Mouse (Mus musculus): ENCODE data around the gene Fgfr2.

Gene Fgfr2

GRCm38 (mm10) chr7:132338350-132338749, 784.8 kb downstream of the Fgfr2 start:
- Histone ChIP-seq H3K4me1 (replicated peaks; ENCODE audit: low read depth, low read length) (peaks cover 15% of the 10 kb centered on the region), H3K27me3 (ENCODE audit: insufficient read depth, low read length) (peaks cover 3% of the 10 kb centered on the region), H3K4me3 (replicated peaks; ENCODE audit: low read length) (no peak overlapping the region), H3K9me3 (ENCODE audit: low read length) (0 out of 2 replicates have a peak, but pooled peaks cover 6% of the 10 kb centered on the region), H3K36me3 (ENCODE audit: insufficient read depth, low read length) (no peaks in the 10 kb centered on the region)
- no peak for TF ChIP-seq CTCF (conservative IDR thresholded peaks at IDR 0.05; ENCODE audit: low read length)

GRCm38 (mm10) chr7:132337268-132337917, 785.8 kb downstream of the Fgfr2 start:
- H3K27me3 ChIP-seq (ENCODE audit: insufficient read depth, low read length) = peaks cover 9% of the 10 kb centered on the region
- H3K4me1 ChIP-seq (replicated peaks; ENCODE audit: low read depth, low read length) = peaks cover 7% of the 10 kb centered on the region; the same call in 1 of the 2 replicates
- no peak for TF ChIP-seq CTCF (conservative IDR thresholded peaks at IDR 0.05; ENCODE audit: low read length)
- no peak for TF ChIP-seq NANOG (IDR thresholded peaks at IDR 0.05; ENCODE audit: borderline replicate concordance, low read length)
- no peak for TF ChIP-seq POU5F1 (IDR thresholded peaks at IDR 0.05; ENCODE audit: borderline replicate concordance, low read length)
- H3K36me3 ChIP-seq (ENCODE audit: insufficient read depth, low read length) = no peaks in the 10 kb centered on the region
- H3K4me3 ChIP-seq (replicated peaks; ENCODE audit: low read length) = no peak overlapping the region
- H3K9me3 ChIP-seq (ENCODE audit: low read length) = 0 out of 2 replicates have a peak, but pooled peaks cover 6% of the 10 kb centered on the region

GRCm38 (mm10) chr7:132336781-132337180, 786.4 kb downstream of the Fgfr2 start:
- 0 out of 2 replicates have a peak, but pooled peaks cover 6% of the 10 kb centered on the region for H3K9me3 ChIP-seq (ENCODE audit: low read length)
- H3K36me3 ChIP-seq (ENCODE audit: insufficient read depth, low read length) = no peaks in the 10 kb centered on the region
- 0 out of 2 replicates have a peak, but pooled peaks cover 4% of the 10 kb centered on the region for H3K4me1 ChIP-seq (replicated peaks; ENCODE audit: low read depth, low read length)
- TF ChIP-seq POU5F1 (IDR thresholded peaks at IDR 0.05; ENCODE audit: borderline replicate concordance, low read length) = no peak
- TF ChIP-seq CTCF (conservative IDR thresholded peaks at IDR 0.05; ENCODE audit: low read length) = no peak
- TF ChIP-seq NANOG (IDR thresholded peaks at IDR 0.05; ENCODE audit: borderline replicate concordance, low read length) = no peak
- H3K27me3 ChIP-seq (ENCODE audit: insufficient read depth, low read length) = peaks cover 10% of the 10 kb centered on the region
- no peak overlapping the region for H3K4me3 ChIP-seq (replicated peaks; ENCODE audit: low read length)

GRCm38 (mm10) chr7:132335367-132335766, 787.8 kb downstream of the Fgfr2 start:
- Histone ChIP-seq H3K9me3 (ENCODE audit: low read length) (0 out of 2 replicates have a peak, but pooled peaks cover 6% of the 10 kb centered on the region), H3K4me1 (replicated peaks; ENCODE audit: low read depth, low read length) (0 out of 2 replicates have a peak, but pooled peaks cover 4% of the 10 kb centered on the region), H3K27me3 (ENCODE audit: insufficient read depth, low read length) (peaks cover 17% of the 10 kb centered on the region), H3K4me3 (replicated peaks; ENCODE audit: low read length) (no peak overlapping the region), H3K36me3 (ENCODE audit: insufficient read depth, low read length) (no peaks in the 10 kb centered on the region)
- TF ChIP-seq CTCF (conservative IDR thresholded peaks at IDR 0.05; ENCODE audit: low read length) (no peak), NANOG (IDR thresholded peaks at IDR 0.05; ENCODE audit: borderline replicate concordance, low read length) (no peak), POU5F1 (IDR thresholded peaks at IDR 0.05; ENCODE audit: borderline replicate concordance, low read length) (no peak)

GRCm38 (mm10) chr7:132333078-132333477, 790.1 kb downstream of the Fgfr2 start:
- H3K4me3 ChIP-seq (replicated peaks; ENCODE audit: low read length) = no peak overlapping the region
- TF ChIP-seq POU5F1 (IDR thresholded peaks at IDR 0.05; ENCODE audit: borderline replicate concordance, low read length) (no peak), CTCF (conservative IDR thresholded peaks at IDR 0.05; ENCODE audit: low read length) (no peak), NANOG (IDR thresholded peaks at IDR 0.05; ENCODE audit: borderline replicate concordance, low read length) (no peak)
- H3K4me1 ChIP-seq (replicated peaks; ENCODE audit: low read depth, low read length) = 0 out of 2 replicates have a peak, but pooled peaks cover 4% of the 10 kb centered on the region
- H3K36me3 ChIP-seq (ENCODE audit: insufficient read depth, low read length) = no peaks in the 10 kb centered on the region
- H3K27me3 ChIP-seq (ENCODE audit: insufficient read depth, low read length) = peaks cover 29% of the 10 kb centered on the region
- H3K9me3 ChIP-seq (ENCODE audit: low read length) = 0 out of 2 replicates have a peak, but pooled peaks cover 6% of the 10 kb centered on the region

- H3K36me3 ChIP-seq (ENCODE audit: insufficient read depth, low read length) = no peaks in the 10 kb centered on the region
- H3K4me1 ChIP-seq (replicated peaks; ENCODE audit: low read depth, low read length) = 0 out of 2 replicates have a peak, but pooled peaks cover 4% of the 10 kb centered on the region
- TF ChIP-seq POU5F1 (IDR thresholded peaks at IDR 0.05; ENCODE audit: borderline replicate concordance, low read length) (no peak), NANOG (IDR thresholded peaks at IDR 0.05; ENCODE audit: borderline replicate concordance, low read length) (no peak), CTCF (conservative IDR thresholded peaks at IDR 0.05; ENCODE audit: low read length) (no peak)
- peaks cover 34% of the 10 kb centered on the region for H3K27me3 ChIP-seq (ENCODE audit: insufficient read depth, low read length)
- no peak overlapping the region for H3K4me3 ChIP-seq (replicated peaks; ENCODE audit: low read length)
- 0 out of 2 replicates have a peak, but pooled peaks cover 6% of the 10 kb centered on the region for H3K9me3 ChIP-seq (ENCODE audit: low read length)
These were observed 791.0 kb downstream of the Fgfr2 start for GRCm38 (mm10) chr7:132332176-132332575.

GRCm38 (mm10) chr7:132330179-132330578, 793.0 kb downstream of the Fgfr2 start:
- TF ChIP-seq NANOG (IDR thresholded peaks at IDR 0.05; ENCODE audit: borderline replicate concordance, low read length) (no peak), POU5F1 (IDR thresholded peaks at IDR 0.05; ENCODE audit: borderline replicate concordance, low read length) (no peak), CTCF (conservative IDR thresholded peaks at IDR 0.05; ENCODE audit: low read length) (no peak)
- no peak overlapping the region for H3K4me3 ChIP-seq (replicated peaks; ENCODE audit: low read length)
- no peaks in the 10 kb centered on the region for H3K9me3 ChIP-seq (ENCODE audit: low read length)
- H3K27me3 ChIP-seq (ENCODE audit: insufficient read depth, low read length) = peaks cover 40% of the 10 kb centered on the region
- no peaks in the 10 kb centered on the region for H3K4me1 ChIP-seq (replicated peaks; ENCODE audit: low read depth, low read length)
- no peaks in the 10 kb centered on the region for H3K36me3 ChIP-seq (ENCODE audit: insufficient read depth, low read length)

GRCm38 (mm10) chr7:132328648-132329047, 794.5 kb downstream of the Fgfr2 start:
- Histone ChIP-seq H3K4me3 (replicated peaks; ENCODE audit: low read length) (no peak overlapping the region), H3K36me3 (ENCODE audit: insufficient read depth, low read length) (no peaks in the 10 kb centered on the region), H3K9me3 (ENCODE audit: low read length) (no peaks in the 10 kb centered on the region), H3K4me1 (replicated peaks; ENCODE audit: low read depth, low read length) (no peaks in the 10 kb centered on the region), H3K27me3 (ENCODE audit: insufficient read depth, low read length) (peaks cover 46% of the 10 kb centered on the region)
- no peak for TF ChIP-seq NANOG (IDR thresholded peaks at IDR 0.05; ENCODE audit: borderline replicate concordance, low read length)
- TF ChIP-seq POU5F1 (IDR thresholded peaks at IDR 0.05; ENCODE audit: borderline replicate concordance, low read length) = no peak
- TF ChIP-seq CTCF (conservative IDR thresholded peaks at IDR 0.05; ENCODE audit: low read length) = no peak

Measured in E14TG2a.4 (cell line).